Mouse (Mus musculus) forebrain, embryonic 11.5 days (tissue): ENCODE results near the gene Bbs2. TPM values are rescaled to one million over a fixed set of nuclear protein-coding genes. Genes with fewer than 3 reads are reported as not detected.
A peak's percentile ranks its signal among the peaks of the same experiment; 100 is the strongest.

Experiments
- ATAC-seq: fragments of 200-750 bp; cut with Nextera tagmentation; replicated peaks from 2 replicates; pipeline ENCODE4 v1.8.0; 2017; ENCODE audit warnings: moderate TSS enrichment; ENCODE audit not compliant: low FRiP score
- DNase-seq: peaks from one replicate; pipeline ENCODE4 v3.0.0-alpha.2; 2017; ENCODE audit warnings: low spot score
- H3K27ac ChIP-seq: fragments of 300-500 bp; sonication (generic); 2 replicates; pipeline ENCODE4 v1.5.1; 2014; ENCODE audit warnings: low read depth, low read length
- H3K27me3 ChIP-seq: fragments of 300-500 bp; sonication (generic); 2 replicates; pipeline ENCODE4 v1.6.1; 2014; ENCODE audit warnings: mild to moderate bottlenecking, low read length, mixed read lengths; ENCODE audit not compliant: control insufficient read depth, insufficient read depth
- H3K36me3 ChIP-seq: fragments of 300-500 bp; sonication (generic); 2 replicates; pipeline ENCODE4 v1.6.1; 2014; ENCODE audit warnings: mild to moderate bottlenecking, low read length, moderate library complexity, mixed read lengths; ENCODE audit not compliant: control insufficient read depth, insufficient read depth
- H3K4me1 ChIP-seq: fragments of 300-500 bp; sonication (generic); replicated peaks from 2 replicates; pipeline ENCODE4 v1.6.1; 2014; ENCODE audit warnings: low read length, mixed read lengths; ENCODE audit not compliant: control insufficient read depth, insufficient read depth
- H3K4me2 ChIP-seq: fragments of 300-500 bp; sonication (generic); 2 replicates; pipeline ENCODE4 v1.6.1; 2014; ENCODE audit warnings: low read depth, mild to moderate bottlenecking, low read length, moderate library complexity, mixed read lengths; ENCODE audit not compliant: severe bottlenecking
- H3K4me3 ChIP-seq: fragments of 300-500 bp; sonication (generic); 2 replicates; pipeline ENCODE4 v1.5.1; 2014; ENCODE audit warnings: low read depth, low read length
- H3K9ac ChIP-seq: fragments of 300-500 bp; sonication (generic); 2 replicates; pipeline ENCODE4 v1.6.1; 2014; ENCODE audit warnings: low read length
- H3K9me3 ChIP-seq: fragments of 300-500 bp; sonication (generic); 2 replicates; pipeline ENCODE4 v1.6.1; 2016; ENCODE audit warnings: low read length, mixed read lengths; ENCODE audit not compliant: control insufficient read depth
- WGBS: fragments of 180-500 bp; shearing (Covaris S2); extraction: QIAGEN DNeasy Blood & Tissue Kit; methylation state at CpG from one replicate; pipeline ENCODE4 v1.1.7; 2014; 5-methylcytosine and 5-hydroxymethylcytosine counted together
- polyA plus RNA-seq: library from polyadenylated mRNA; unstranded; fragments of >200 nt; fragmentation: Nextera tagmentation; extraction: Ambion mirVana; gene quantifications from 2 replicates; pipeline ENCODE4 v1.2.1, GENCODE M21; 2014

Bbs2 gene
- polyA plus RNA-seq, 1 experiment from 2014 or later = 23.3 TPM

DNA sequence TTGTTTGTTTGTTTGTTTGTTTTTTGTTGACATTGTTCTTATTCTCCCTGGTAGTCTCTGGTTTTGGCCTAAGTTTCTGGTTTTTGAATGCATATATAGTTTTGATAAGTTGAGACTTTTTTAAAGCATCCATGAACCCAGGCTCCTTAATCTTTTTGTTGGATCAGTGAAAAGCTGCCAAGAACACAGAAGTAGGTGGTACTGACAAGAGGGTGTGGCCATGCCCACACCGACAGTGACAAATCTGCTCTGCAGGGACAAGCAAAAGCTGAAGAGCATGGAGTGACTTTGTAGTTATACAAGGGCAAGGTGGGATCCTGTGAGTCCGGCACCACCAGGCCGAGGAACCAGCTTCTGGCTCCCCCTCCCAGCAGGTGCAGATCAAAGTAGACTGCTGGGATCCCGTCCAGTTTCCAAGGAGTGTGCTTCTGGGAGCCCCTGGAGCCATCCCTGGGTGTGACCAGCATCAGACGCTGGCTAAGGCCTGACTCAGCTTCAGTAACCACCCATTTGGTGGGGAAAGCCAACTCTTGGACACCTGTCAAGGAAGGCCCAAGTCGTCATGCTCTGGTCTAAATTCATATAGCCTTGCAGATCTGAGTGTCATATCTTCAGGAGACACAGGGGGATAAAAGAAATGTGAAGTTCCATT lies 11.9 kb upstream of the Bbs2 start:
- 74% methylated on average over 6 of the region's 6 CpGs for WGBS
- Histone ChIP-seq H3K36me3 (no peaks in the 10 kb centered on the region), H3K27me3 (no peaks in the 10 kb centered on the region), H3K4me2 (no peak overlapping the region), H3K27ac (no peak overlapping the region), H3K9me3 (no peaks in the 10 kb centered on the region), H3K9ac (no peak overlapping the region), H3K4me1 (no peaks in the 10 kb centered on the region), H3K4me3 (no peak overlapping the region)
- DNase-seq (no peak), ATAC-seq (no peak)

DNA sequence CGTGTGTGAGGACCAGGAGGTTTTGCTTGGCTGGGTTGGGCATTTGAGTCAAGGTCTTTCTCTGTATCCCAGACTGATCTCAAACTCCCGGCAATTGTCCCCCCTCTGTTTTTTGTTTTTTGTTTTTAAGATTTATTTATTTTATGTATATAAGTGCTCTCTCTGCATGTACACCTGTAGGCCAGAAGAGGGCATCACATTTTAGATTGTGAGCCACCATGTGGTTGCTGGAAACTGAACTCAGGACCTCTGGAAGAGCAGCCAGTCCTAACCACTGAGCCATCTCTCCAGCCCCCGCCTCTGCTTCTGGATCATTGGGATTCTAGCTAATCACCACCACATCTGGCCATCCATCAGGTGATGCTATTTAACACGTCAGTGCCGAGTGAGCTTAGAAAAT lies 11.1 kb upstream of the Bbs2 start:
- no peak for ATAC-seq
- WGBS = 84% methylated on average over 5 of the region's 5 CpGs
- H3K9ac ChIP-seq = no peak overlapping the region

DNA sequence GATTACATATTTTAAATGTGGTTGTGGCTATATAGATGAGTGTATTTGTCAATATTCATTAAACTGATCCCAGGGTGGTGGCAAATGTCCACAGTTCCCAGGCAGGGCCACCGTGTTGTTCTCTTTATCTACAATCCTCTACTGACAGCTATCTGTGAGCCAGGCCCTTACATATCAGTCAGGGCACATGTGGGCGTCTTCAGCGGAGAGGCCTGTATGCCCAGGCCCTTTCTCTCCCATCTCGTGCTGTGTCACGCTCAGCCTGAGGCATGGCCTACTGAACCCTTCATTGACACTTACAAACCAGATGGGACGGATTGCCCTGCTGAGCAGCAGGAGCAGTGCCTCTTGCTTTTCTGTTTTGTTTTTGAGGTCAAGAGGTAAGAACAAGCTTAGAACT lies 10.7 kb upstream of the Bbs2 start:
- WGBS = 69% methylated on average over 6 of the region's 6 CpGs
- Histone ChIP-seq H3K4me3 (no peak overlapping the region), H3K4me1 (no peaks in the 10 kb centered on the region), H3K36me3 (no peaks in the 10 kb centered on the region), H3K27ac (no peak overlapping the region), H3K27me3 (no peaks in the 10 kb centered on the region), H3K9ac (no peak overlapping the region), H3K9me3 (no peaks in the 10 kb centered on the region), H3K4me2 (no peak overlapping the region)
- no peak for DNase-seq
- no peak for ATAC-seq

More for the DNA sequence above, 11.1 kb upstream of the Bbs2 start:
- H3K4me2 ChIP-seq = no peak overlapping the region
- no peak overlapping the region for H3K4me3 ChIP-seq
- no peaks in the 10 kb centered on the region for H3K27me3 ChIP-seq
- no peak overlapping the region for H3K27ac ChIP-seq
- no peaks in the 10 kb centered on the region for H3K4me1 ChIP-seq
- DNase-seq = no peak
- no peaks in the 10 kb centered on the region for H3K9me3 ChIP-seq
- H3K36me3 ChIP-seq = no peaks in the 10 kb centered on the region

DNA sequence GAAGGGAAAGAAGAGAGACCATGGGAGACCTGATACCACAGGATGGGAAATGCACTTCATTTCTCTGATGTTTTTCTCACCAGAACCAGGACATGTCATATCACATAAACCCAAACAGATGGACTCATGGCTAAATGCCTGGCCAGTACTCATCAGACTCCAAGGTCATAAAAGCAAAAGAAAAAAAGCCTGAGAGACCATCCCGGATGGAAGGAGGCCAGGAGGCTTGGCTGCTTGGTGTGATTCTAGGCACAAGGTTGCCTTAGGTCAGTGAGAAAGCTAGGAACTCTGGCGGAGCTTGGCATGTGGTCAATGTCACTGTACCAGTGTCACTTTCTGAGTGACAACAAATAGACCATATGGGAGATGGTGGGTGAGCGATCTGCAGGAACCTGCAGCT lies 9.1 kb upstream of the Bbs2 start:
- WGBS = 79% methylated on average over 3 of the region's 3 CpGs
- Histone ChIP-seq H3K27me3 (no peaks in the 10 kb centered on the region), H3K4me3 (no peak overlapping the region), H3K36me3 (no peaks in the 10 kb centered on the region), H3K4me2 (no peak overlapping the region), H3K9ac (no peak overlapping the region), H3K9me3 (no peaks in the 10 kb centered on the region), H3K27ac (no peak overlapping the region), H3K4me1 (no peaks in the 10 kb centered on the region)
- DNase-seq (no peak), ATAC-seq (no peak)

DNA sequence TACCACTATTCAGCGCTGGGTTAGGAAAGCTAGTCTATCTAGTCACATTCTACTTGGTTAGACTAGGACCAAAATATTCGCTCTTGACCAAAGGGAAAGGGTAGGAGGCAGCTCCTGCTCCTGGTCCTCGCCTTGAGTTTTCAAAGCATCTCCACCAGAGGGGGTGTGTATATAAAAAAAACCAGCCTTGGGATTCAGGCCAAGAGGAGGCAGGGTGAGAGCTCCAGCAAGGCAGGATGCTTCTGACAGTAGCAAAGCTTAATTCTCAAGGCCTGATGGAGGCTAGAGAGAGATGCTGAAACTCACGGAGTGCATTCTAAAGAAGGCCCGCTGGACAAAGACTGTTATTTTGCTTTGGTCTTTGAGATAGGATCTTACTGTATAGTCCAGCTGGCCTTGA lies 5.4 kb upstream of the Bbs2 start:
- DNase-seq (no peak), ATAC-seq (no peak)
- 53% methylated on average over 5 of the region's 5 CpGs for WGBS
- H3K36me3 ChIP-seq = no peaks in the 10 kb centered on the region
- no peak overlapping the region for H3K4me2 ChIP-seq
- H3K9me3 ChIP-seq = no peaks in the 10 kb centered on the region
- H3K4me3 ChIP-seq = no peak overlapping the region
- no peaks in the 10 kb centered on the region for H3K4me1 ChIP-seq
- no peak overlapping the region for H3K27ac ChIP-seq
- no peaks in the 10 kb centered on the region for H3K27me3 ChIP-seq
- H3K9ac ChIP-seq = no peak overlapping the region

DNA sequence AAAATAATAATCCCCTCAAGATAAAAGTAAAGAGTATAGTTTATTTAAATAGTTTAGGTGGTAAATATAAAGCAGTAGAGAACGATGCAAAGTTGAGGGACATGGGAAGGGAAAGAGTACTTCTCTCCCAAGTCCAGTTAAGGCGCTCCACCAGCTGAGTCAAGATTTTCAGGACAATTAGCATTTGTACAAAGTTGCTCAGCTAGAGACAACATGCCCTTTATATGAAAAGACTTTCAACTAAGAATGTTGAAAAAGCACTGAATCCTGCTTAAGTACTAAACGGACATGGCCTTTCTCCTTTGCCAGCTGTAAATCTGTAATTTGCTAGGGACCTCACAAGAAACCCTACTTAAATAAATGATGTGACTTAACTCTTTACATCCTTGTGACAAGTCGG lies 268 bp upstream of the Bbs2 start:
- Histone ChIP-seq H3K27ac (peak overlapping the region; percentile 97), H3K27me3 (no peaks in the 10 kb centered on the region), H3K4me1 (no peaks in the 10 kb centered on the region), H3K9me3 (no peaks in the 10 kb centered on the region), H3K9ac (peak overlapping the region; percentile 75), H3K4me3 (peak overlapping the region; percentile 58; the same call in 1 of the 2 replicates), H3K4me2 (peak overlapping the region; percentile 62), H3K36me3 (no peaks in the 10 kb centered on the region)
- ATAC-seq (no peak), DNase-seq (no peak)
- WGBS = 41% methylated on average over 4 of the region's 4 CpGs

DNA sequence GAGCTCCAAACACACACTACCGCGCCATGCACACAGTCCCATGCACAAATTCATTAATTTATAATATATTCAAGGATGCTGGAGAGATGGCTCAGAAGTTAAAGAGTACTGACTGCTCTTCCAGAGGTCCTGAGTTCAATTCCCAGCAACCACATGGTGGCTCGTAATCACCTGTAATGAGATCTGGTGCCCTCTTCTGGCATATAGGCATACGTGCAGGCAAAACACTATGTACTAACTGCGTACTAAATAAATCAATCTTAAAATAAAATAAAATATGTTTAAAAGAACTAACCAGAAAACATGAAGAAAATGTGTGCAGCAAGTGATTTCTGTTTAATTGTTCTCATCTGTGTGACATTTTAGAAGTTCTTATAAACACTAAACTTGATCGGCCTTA lies 4.4 kb downstream of the Bbs2 start:
- no peaks in the 10 kb centered on the region for H3K9me3 ChIP-seq
- no peaks in the 10 kb centered on the region for H3K36me3 ChIP-seq
- H3K4me2 ChIP-seq = no peak overlapping the region
- H3K9ac ChIP-seq = no peak overlapping the region
- H3K4me1 ChIP-seq = no peaks in the 10 kb centered on the region
- H3K4me3 ChIP-seq = no peak overlapping the region
- ATAC-seq = no peak
- H3K27me3 ChIP-seq = no peaks in the 10 kb centered on the region
- no peak for DNase-seq
- H3K27ac ChIP-seq = no peak overlapping the region
- 80% methylated on average over 6 of the region's 6 CpGs for WGBS

DNA sequence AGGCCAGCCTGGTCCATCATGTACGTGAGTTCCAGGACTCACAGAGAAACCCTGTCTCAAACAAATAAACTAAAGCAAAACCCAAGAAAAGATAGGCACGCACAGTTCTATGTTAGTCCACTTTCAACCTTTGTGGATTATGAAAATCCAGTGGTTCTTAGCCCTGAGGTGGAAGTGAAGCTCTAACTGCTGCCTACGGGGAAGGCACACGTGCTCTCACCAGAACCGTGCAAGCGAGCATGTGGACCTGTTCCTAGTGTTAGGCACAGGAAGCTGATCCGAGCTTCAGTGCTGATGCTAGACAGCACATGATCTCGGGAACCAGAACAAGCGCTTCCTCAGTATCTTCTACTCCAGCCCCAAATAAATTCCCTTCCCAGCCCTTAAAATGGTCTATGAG lies 5.9 kb downstream of the Bbs2 start:
- H3K36me3 ChIP-seq = no peaks in the 10 kb centered on the region
- H3K27ac ChIP-seq = no peak overlapping the region
- H3K4me2 ChIP-seq = no peak overlapping the region
- H3K9me3 ChIP-seq = no peaks in the 10 kb centered on the region
- H3K27me3 ChIP-seq = no peaks in the 10 kb centered on the region
- 91% methylated on average over 9 of the region's 9 CpGs for WGBS
- H3K4me3 ChIP-seq = no peak overlapping the region
- no peaks in the 10 kb centered on the region for H3K4me1 ChIP-seq
- H3K9ac ChIP-seq = no peak overlapping the region
- ATAC-seq = no peak
- DNase-seq = no peak

DNA sequence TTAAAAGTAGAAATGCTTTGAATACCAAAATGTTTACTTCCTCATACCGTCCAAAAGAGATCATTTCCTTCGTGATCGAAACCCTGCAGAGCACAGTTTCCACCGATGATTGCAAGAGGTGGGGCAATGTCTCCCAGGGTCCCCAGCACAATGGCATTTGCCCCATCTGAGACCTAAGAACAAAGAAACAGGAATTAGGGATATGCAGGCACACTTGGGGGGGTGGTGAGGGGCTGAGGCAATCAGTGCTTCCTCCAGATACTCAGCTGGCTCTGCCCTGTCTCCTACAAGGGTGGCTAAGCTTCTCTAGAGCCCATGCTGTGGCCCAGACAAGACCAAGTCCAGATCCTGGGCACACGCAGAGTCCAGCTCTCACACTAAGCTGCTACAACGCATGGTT lies 9.0 kb downstream of the Bbs2 start:
- Histone ChIP-seq H3K27me3 (no peaks in the 10 kb centered on the region), H3K9me3 (no peaks in the 10 kb centered on the region), H3K9ac (no peak overlapping the region), H3K27ac (no peak overlapping the region), H3K4me2 (no peak overlapping the region), H3K36me3 (no peaks in the 10 kb centered on the region), H3K4me3 (no peak overlapping the region), H3K4me1 (no peaks in the 10 kb centered on the region)
- ATAC-seq (no peak), DNase-seq (no peak)
- 54% methylated on average over 6 of the region's 6 CpGs for WGBS
